Mouse (Mus musculus) bone marrow macrophage, adult 2 months (primary cell): ENCODE data around the gene Kntc1.

Experiments used
- CTCF ChIP-seq: IDR thresholded peaks from 2 replicates; pipeline ENCODE4 v1.5.1; 2012; ENCODE audit warnings: low read depth, mild to moderate bottlenecking, low read length, moderate library complexity
- POLR2A ChIP-seq: IDR thresholded peaks from 2 replicates; pipeline ENCODE4 v1.6.1; 2012; ENCODE audit warnings: mild to moderate bottlenecking, low read depth, low read length, borderline replicate concordance

DNA sequence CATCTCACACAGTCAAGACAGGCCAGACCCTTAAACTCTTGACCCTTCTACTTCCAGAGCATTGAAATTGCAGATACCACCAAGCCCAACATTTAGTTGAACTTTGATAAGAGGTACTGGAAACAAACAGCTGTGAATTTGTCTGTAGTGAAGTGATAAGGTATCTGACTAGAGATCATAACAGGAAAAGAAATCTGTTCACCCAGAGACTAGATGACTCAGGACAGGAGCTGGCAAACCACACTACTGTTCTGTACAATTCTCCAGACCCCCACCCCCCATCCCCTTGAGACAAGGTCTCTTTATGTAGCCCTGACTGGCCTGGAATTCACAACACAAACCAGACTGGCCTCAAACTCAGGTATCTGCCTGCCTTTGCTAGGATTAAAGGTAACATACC is 3.3 kb upstream of the Kntc1 start:
- TF ChIP-seq CTCF (no peak), POLR2A (no peak)
